Mouse (Mus musculus): Measurements from ENCODE around the gene Tcap. TPM values are rescaled to one million over a fixed set of nuclear protein-coding genes. Genes with fewer than 3 reads are reported as not detected.

The Tcap gene
- polyA plus RNA-seq, 1 experiment: 6.5 TPM

DNA sequence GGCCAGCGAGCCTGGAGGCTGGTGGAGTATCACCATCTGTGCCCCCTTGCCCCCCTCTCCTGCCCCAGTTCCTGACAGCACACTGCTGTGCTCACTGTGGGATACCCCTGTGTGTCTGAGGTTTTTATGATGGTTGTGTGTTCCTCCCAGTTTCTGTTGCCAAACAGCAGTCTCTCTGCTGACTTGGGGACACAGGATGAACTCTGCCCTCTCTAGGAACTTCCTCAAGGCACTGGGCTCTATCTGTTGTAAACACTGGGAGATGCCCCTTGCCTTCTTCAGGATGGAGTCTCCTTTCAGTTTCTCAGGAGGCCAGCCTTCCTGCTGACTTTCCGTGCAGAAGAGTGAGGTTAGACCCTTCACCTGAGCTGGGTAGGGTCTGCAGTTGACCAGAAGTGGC is 30.6 kb downstream of the Tcap start:
- H3K27ac ChIP-seq (ENCODE audit: control insufficient read depth, insufficient read depth, low read depth, low read length, poor library complexity): no peak overlapping the region
- TF ChIP-seq CTCF (IDR thresholded peaks at IDR 0.05; ENCODE audit: control insufficient read depth, insufficient read depth, low read length) (no peak), POLR2A (IDR thresholded peaks at IDR 0.05; ENCODE audit: borderline replicate concordance, control insufficient read depth, low read depth, low read length) (no peak)
- WGBS: 25% methylated on average over 2 of the region's 2 CpGs
- no peaks in the 10 kb centered on the region for H3K4me1 ChIP-seq (ENCODE audit: control insufficient read depth, insufficient read depth, low read length)
- H3K4me3 ChIP-seq (replicated peaks; ENCODE audit: control insufficient read depth, low read depth, low read length): no peak overlapping the region

DNA sequence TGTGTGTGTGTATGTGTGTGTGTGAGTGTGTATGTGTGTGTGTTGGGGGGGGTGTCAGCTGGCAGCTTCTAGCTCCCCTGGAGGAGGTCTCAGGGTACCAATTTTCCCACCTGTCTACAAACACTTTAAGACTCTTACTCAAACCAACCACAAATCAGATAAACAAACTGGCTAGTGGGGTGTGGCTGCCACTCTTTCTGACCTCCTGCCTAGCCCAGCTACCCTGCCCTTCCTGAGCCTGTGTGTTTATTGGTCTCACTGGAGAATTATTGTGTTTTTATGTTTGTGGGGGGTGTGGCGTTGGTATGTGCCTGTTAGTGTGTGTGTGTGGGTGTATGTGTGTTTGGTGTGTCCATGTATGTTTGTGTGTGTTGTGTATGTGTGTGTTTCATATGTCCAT is 33.5 kb downstream of the Tcap start:
- Histone ChIP-seq H3K4me3 (replicated peaks; ENCODE audit: control insufficient read depth, low read depth, low read length) (no peak overlapping the region), H3K27ac (ENCODE audit: control insufficient read depth, insufficient read depth, low read depth, low read length, poor library complexity) (no peak overlapping the region), H3K4me1 (ENCODE audit: control insufficient read depth, insufficient read depth, low read length) (no peaks in the 10 kb centered on the region)
- 47% methylated on average over 1 of the region's 1 CpGs for WGBS
- no peak for TF ChIP-seq POLR2A (IDR thresholded peaks at IDR 0.05; ENCODE audit: borderline replicate concordance, control insufficient read depth, low read depth, low read length)
- no peak for TF ChIP-seq CTCF (IDR thresholded peaks at IDR 0.05; ENCODE audit: control insufficient read depth, insufficient read depth, low read length)

GRCm38 (mm10) chr11:98418273-98418672 is 34.7 kb downstream of the Tcap start:
- 68% methylated on average over 6 of the region's 6 CpGs for WGBS
- TF ChIP-seq POLR2A (IDR thresholded peaks at IDR 0.05; ENCODE audit: borderline replicate concordance, control insufficient read depth, low read depth, low read length) (no peak), CTCF (IDR thresholded peaks at IDR 0.05; ENCODE audit: control insufficient read depth, insufficient read depth, low read length) (no peak)
- no peaks in the 10 kb centered on the region for H3K4me1 ChIP-seq (ENCODE audit: control insufficient read depth, insufficient read depth, low read length)
- H3K4me3 ChIP-seq (replicated peaks; ENCODE audit: control insufficient read depth, low read depth, low read length): no peak overlapping the region
- H3K27ac ChIP-seq (ENCODE audit: control insufficient read depth, insufficient read depth, low read depth, low read length, poor library complexity): no peak overlapping the region

DNA sequence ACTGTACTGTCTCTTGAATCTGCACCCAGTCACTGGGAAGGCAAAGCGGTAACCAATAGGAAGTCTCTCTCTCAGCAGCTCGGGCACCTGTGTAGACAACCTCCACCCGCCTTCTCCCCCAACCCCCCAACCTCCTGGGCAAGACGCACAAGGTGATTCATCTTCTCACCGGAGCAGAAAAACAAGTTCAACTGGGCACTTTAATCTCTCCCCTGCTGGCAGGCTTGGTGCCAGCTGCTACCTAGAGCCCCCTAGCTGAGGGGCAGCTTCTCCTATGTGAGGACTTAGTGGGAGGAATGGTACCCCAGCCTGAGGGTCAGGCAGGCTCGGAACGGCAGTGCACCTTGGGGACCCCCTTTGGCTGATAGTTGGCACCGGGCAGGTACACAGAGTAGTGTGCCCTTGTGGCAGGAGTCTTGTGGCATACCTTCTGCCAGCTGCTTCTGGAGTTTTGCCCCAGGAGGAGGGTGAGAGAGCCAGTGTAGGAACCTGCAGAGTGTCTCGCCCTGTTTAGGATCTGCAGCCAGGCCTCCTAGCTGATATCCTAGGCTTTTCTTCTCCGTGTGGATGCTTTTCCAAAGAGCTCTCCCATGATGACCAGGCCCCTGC is 35.4 kb downstream of the Tcap start:
- Histone ChIP-seq H3K4me1 (ENCODE audit: control insufficient read depth, insufficient read depth, low read length) (no peaks in the 10 kb centered on the region), H3K27ac (ENCODE audit: control insufficient read depth, insufficient read depth, low read depth, low read length, poor library complexity) (no peak overlapping the region), H3K4me3 (replicated peaks; ENCODE audit: control insufficient read depth, low read depth, low read length) (no peak overlapping the region)
- WGBS: 76% methylated on average over 10 of the region's 10 CpGs
- TF ChIP-seq POLR2A (IDR thresholded peaks at IDR 0.05; ENCODE audit: borderline replicate concordance, control insufficient read depth, low read depth, low read length) (no peak), CTCF (IDR thresholded peaks at IDR 0.05; ENCODE audit: control insufficient read depth, insufficient read depth, low read length) (no peak)

GRCm38 (mm10) chr11:98426592-98426991 is 43.0 kb downstream of the Tcap start:
- Histone ChIP-seq H3K4me1 (ENCODE audit: control insufficient read depth, insufficient read depth, low read length) (no peaks in the 10 kb centered on the region), H3K4me3 (replicated peaks; ENCODE audit: control insufficient read depth, low read depth, low read length) (no peak overlapping the region), H3K27ac (ENCODE audit: control insufficient read depth, insufficient read depth, low read depth, low read length, poor library complexity) (no peak overlapping the region)
- WGBS: 80% methylated on average over 7 of the region's 7 CpGs
- TF ChIP-seq POLR2A (IDR thresholded peaks at IDR 0.05; ENCODE audit: borderline replicate concordance, control insufficient read depth, low read depth, low read length) (no peak), CTCF (IDR thresholded peaks at IDR 0.05; ENCODE audit: control insufficient read depth, insufficient read depth, low read length) (no peak)

GRCm38 (mm10) chr11:98428436-98428835 is 44.8 kb downstream of the Tcap start:
- Histone ChIP-seq H3K4me1 (ENCODE audit: control insufficient read depth, insufficient read depth, low read length) (no peaks in the 10 kb centered on the region), H3K4me3 (replicated peaks; ENCODE audit: control insufficient read depth, low read depth, low read length) (no peak overlapping the region), H3K27ac (ENCODE audit: control insufficient read depth, insufficient read depth, low read depth, low read length, poor library complexity) (no peak overlapping the region)
- TF ChIP-seq CTCF (IDR thresholded peaks at IDR 0.05; ENCODE audit: control insufficient read depth, insufficient read depth, low read length) (no peak), POLR2A (IDR thresholded peaks at IDR 0.05; ENCODE audit: borderline replicate concordance, control insufficient read depth, low read depth, low read length) (no peak)
- 74% methylated on average over 5 of the region's 5 CpGs for WGBS

DNA sequence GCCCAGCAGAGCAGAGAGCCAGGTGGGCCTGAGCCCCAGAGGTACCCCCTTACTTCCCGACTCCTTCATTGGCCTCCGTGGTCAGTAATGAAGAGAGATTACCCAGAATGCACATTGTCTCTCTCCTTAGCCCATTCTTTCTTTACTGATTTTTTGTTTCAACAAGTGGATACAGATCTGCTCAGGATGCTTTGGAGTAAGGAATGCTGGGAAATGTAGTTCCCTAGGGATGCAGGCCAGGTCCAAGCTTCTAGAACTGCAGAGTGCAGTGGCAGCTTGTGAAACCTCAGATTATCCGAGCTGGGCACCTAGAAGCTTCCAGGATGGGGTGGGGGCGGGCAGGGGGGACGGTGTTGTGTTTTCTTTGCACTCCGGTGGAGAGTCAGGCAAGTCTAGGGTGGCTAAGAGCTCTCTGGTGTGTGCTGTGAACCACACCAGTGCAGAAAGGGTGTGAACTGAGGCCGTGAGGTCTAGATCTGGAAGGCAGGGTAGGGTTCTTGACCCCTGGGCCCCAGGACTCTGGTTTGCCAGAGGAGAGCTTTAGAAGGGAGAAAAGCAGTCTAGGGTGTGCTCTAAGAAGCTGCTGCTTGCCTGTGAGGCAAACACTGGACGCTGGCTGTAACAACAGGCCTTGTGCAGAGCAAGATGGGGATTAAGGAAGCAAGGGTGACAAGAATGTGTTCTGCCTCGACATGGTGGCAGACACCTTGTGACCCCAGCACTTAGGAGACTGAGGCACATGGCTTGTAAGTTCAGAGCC is 48.3 kb downstream of the Tcap start:
- WGBS: 66% methylated on average over 9 of the region's 9 CpGs
- H3K27ac ChIP-seq (ENCODE audit: control insufficient read depth, insufficient read depth, low read depth, low read length, poor library complexity): no peak overlapping the region
- TF ChIP-seq CTCF (IDR thresholded peaks at IDR 0.05; ENCODE audit: control insufficient read depth, insufficient read depth, low read length) (no peak), POLR2A (IDR thresholded peaks at IDR 0.05; ENCODE audit: borderline replicate concordance, control insufficient read depth, low read depth, low read length) (no peak)
- H3K4me1 ChIP-seq (ENCODE audit: control insufficient read depth, insufficient read depth, low read length): no peaks in the 10 kb centered on the region
- no peak overlapping the region for H3K4me3 ChIP-seq (replicated peaks; ENCODE audit: control insufficient read depth, low read depth, low read length)

Other genes starting within 250 kb of the Tcap start
- gene Fbxl20, start 233.4 kb upstream of the Tcap start, polyA plus RNA-seq (2011; ENCODE audit: insufficient read depth, insufficient read length, low replicate concordance, missing spikeins): 7.8 and 10.1 TPM in 2 replicates
- gene Med1, start 190.5 kb upstream of the Tcap start, polyA plus RNA-seq (2011; ENCODE audit: insufficient read depth, insufficient read length, low replicate concordance, missing spikeins): 12.3 and 20.8 TPM in 2 replicates
- 22.0 and 34.8 TPM in 2 replicates for gene Cdk12, start 180.8 kb upstream of the Tcap start, polyA plus RNA-seq (2011; ENCODE audit: insufficient read depth, insufficient read length, low replicate concordance, missing spikeins)
- not detected in 2 replicates for gene Neurod2, start 54.2 kb upstream of the Tcap start, polyA plus RNA-seq (2011; ENCODE audit: insufficient read depth, insufficient read length, low replicate concordance, missing spikeins)
- not detected in 2 replicates for gene Ppp1r1b, start 35.4 kb upstream of the Tcap start, polyA plus RNA-seq (2011; ENCODE audit: insufficient read depth, insufficient read length, low replicate concordance, missing spikeins)
- 16.8 and 32.3 TPM in 2 replicates for gene Stard3, start 25.4 kb upstream of the Tcap start, polyA plus RNA-seq (2011; ENCODE audit: insufficient read depth, insufficient read length, low replicate concordance, missing spikeins)
- not detected in 2 replicates for gene Pnmt, start 2.6 kb downstream of the Tcap start, polyA plus RNA-seq (2011; ENCODE audit: insufficient read depth, insufficient read length, low replicate concordance, missing spikeins)
- 2.4 and 2.7 TPM in 2 replicates for gene Pgap3, start 16.7 kb downstream of the Tcap start, polyA plus RNA-seq (2011; ENCODE audit: insufficient read depth, insufficient read length, low replicate concordance, missing spikeins)
- gene Erbb2, start 28.7 kb downstream of the Tcap start, polyA plus RNA-seq (2011; ENCODE audit: insufficient read depth, insufficient read length, low replicate concordance, missing spikeins): 0.97 and 2.4 TPM in 2 replicates
- 25.3 and 33.9 TPM in 2 replicates for gene Mien1, start 55.2 kb downstream of the Tcap start, polyA plus RNA-seq (2011; ENCODE audit: insufficient read depth, insufficient read length, low replicate concordance, missing spikeins)
- gene Grb7, start 62.6 kb downstream of the Tcap start, polyA plus RNA-seq (2011; ENCODE audit: insufficient read depth, insufficient read length, low replicate concordance, missing spikeins): 0.85 TPM in 1 of 2 replicates, not detected in the other
- 13.3 and 41.7 TPM in 2 replicates for gene Ikzf3, start 162.2 kb downstream of the Tcap start, polyA plus RNA-seq (2011; ENCODE audit: insufficient read depth, insufficient read length, low replicate concordance, missing spikeins)
- 2.2 and 6.5 TPM in 2 replicates for gene Zpbp2, start 167.3 kb downstream of the Tcap start, polyA plus RNA-seq (2011; ENCODE audit: insufficient read depth, insufficient read length, low replicate concordance, missing spikeins)
- 41.1 and 41.2 TPM in 2 replicates for gene Ormdl3, start 203.6 kb downstream of the Tcap start, polyA plus RNA-seq (2011; ENCODE audit: insufficient read depth, insufficient read length, low replicate concordance, missing spikeins)
- gene Lrrc3c, start 214.5 kb downstream of the Tcap start, polyA plus RNA-seq (2011; ENCODE audit: insufficient read depth, insufficient read length, low replicate concordance, missing spikeins): not detected in 2 replicates
- 50.6 and 60.6 TPM in 2 replicates for gene Gm12355, start 241.8 kb downstream of the Tcap start, polyA plus RNA-seq (2011; ENCODE audit: insufficient read depth, insufficient read length, low replicate concordance, missing spikeins)
- not detected in 2 replicates for gene Gsdma3, start 242.5 kb downstream of the Tcap start, polyA plus RNA-seq (2011; ENCODE audit: insufficient read depth, insufficient read length, low replicate concordance, missing spikeins)

All from bone marrow, adult 2 months (tissue).